Mouse (Mus musculus): ENCODE measurements around the gene Cfd.
A peak's percentile ranks its signal among the peaks of the same experiment; 100 is the strongest.

DNA sequence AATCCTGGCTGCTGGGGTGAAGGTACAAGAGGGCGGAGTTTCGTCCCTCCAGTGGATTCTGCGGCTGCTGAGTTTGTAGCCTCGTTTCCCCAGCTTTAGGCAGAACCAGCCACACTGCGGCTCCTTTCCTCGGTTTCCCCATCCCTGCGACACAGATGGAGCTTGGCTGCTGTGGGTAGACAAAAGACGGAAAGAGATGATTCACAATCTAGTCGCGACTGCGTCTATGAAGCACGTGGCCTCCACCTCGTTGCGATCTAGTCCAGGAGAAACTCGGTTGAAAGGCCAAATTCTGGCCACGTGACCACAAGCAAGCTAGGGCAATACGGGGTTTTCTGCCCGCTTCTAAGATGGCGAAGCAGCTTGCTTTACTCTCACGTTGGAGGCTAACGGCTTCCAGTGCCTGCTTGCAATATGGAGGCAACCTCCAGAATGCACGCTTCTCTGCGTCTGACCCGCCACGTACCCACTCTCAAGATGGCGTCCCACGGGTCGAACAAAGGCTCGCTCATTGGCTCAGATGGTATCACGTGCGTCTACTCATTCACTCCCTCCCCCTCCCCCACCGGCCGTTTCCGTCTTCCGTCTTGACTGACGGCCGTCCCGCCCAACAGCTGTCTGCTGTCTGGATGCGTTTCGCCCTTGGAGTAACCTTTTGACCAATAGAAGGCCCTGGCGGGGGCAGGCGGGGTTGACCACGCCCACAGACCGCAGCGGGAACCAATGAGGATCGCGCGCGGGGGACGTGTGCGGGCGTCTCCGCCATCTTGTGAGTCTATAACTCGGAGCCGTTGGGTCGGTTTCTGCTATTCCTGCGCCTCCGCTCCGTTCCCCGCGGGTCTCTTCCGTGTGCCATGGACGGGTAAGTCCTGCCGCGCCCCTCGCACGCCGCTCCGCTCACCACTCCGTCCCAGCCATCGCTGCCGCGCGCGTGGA is 36.5 kb upstream of the Cfd start, which contains the start of gene Ptbp1:
- TF ChIP-seq CTCF (IDR thresholded peaks at IDR 0.05; ENCODE audit: borderline replicate concordance, insufficient read depth, low read length): no peak
- TF ChIP-seq POLR2A (IDR thresholded peaks at IDR 0.05; ENCODE audit: low read depth, low read length): peak; percentile 100
